Mouse (Mus musculus) naive thymus-derived CD4-positive, alpha-beta T cell, adult 2 months (primary cell): ENCODE measurements around the gene Vmn2r114.
"Not testable (repeated sequence)": the region's sequence is repeated elsewhere in the genome, so short reads cannot be mapped to it uniquely, and the experiment has no call there.

Experiments
- DNase-seq: peaks from one replicate; pipeline ENCODE4 v3.0.0-alpha.2; 2011; ENCODE audit warnings: low read depth

Vmn2r114 gene

GRCm38 (mm10) chr17:23312437-23312836, at the start of gene Vmn2r114:
Gene Vmn2r114 (minus strand): TSS chr17:23312537.
- not testable (repeated sequence) for DNase-seq

- DNase-seq: no peak
Measured at GRCm38 (mm10) chr17:23351644-23352043, 39.3 kb upstream of the Vmn2r114 start.

GRCm38 (mm10) chr17:23343441-23343840, 31.1 kb upstream of the Vmn2r114 start, which contains the start of gene Vmn2r115:
Gene Vmn2r115 (plus strand): TSS chr17:23343741.
- not testable (repeated sequence) for DNase-seq

- DNase-seq: no peak
Measured at GRCm38 (mm10) chr17:23330657-23331056, 18.3 kb upstream of the Vmn2r114 start.
